Mouse (Mus musculus) brain, embryonic 18.5 days (tissue): Measurements from ENCODE around the gene Sirt6.
A peak's percentile ranks its signal among the peaks of the same experiment; 100 is the strongest.

Experiments used
- DNase-seq: peaks from one replicate; pipeline ENCODE4 v3.0.0-alpha.2; 2012; ENCODE audit warnings: low read depth, low spot score

The Sirt6 gene

GRCm38 (mm10) chr10:81626101-81626993 lies 1.2 kb downstream of the Sirt6 start:
- no peak for DNase-seq

GRCm38 (mm10) chr10:81623441-81623840 lies 4.2 kb downstream of the Sirt6 start:
- DNase-seq, result no peak

GRCm38 (mm10) chr10:81620786-81621185 lies 6.8 kb downstream of the Sirt6 start:
- DNase-seq, result no peak

- no peak for DNase-seq
Measured at GRCm38 (mm10) chr10:81619976-81620375, 7.6 kb downstream of the Sirt6 start.

- DNase-seq, result no peak
Measured at GRCm38 (mm10) chr10:81615486-81615885, 12.1 kb downstream of the Sirt6 start.

GRCm38 (mm10) chr10:81612779-81613178 lies 14.8 kb downstream of the Sirt6 start:
- no peak for DNase-seq

- no peak for DNase-seq
Measured at GRCm38 (mm10) chr10:81608308-81608707, 19.3 kb downstream of the Sirt6 start.

- peak; percentile 95 for DNase-seq
Measured at GRCm38 (mm10) chr10:81605974-81606751, 21.4 kb downstream of the Sirt6 start, which contains the start of gene BC025920. Gene BC025920, plus strand, starts transcription at chr10:81606270.

GRCm38 (mm10) chr10:81605666-81605973 lies 22.0 kb downstream of the Sirt6 start:
- DNase-seq, result no peak

- DNase-seq, result peak; percentile 75
Measured at GRCm38 (mm10) chr10:81604968-81605665, 22.5 kb downstream of the Sirt6 start.

- DNase-seq, result no peak
Measured at GRCm38 (mm10) chr10:81604019-81604967, 23.3 kb downstream of the Sirt6 start.

GRCm38 (mm10) chr10:81602741-81603151 lies 24.9 kb downstream of the Sirt6 start:
- no peak for DNase-seq

- no peak for DNase-seq
Measured at GRCm38 (mm10) chr10:81601396-81601905, 26.1 kb downstream of the Sirt6 start.

- peak; percentile 85 for DNase-seq
Measured at GRCm38 (mm10) chr10:81600738-81601203, 26.8 kb downstream of the Sirt6 start, which contains the start of gene Tle6. Gene Tle6, minus strand, starts transcription at chr10:81601073.

- DNase-seq, result no peak
Measured at GRCm38 (mm10) chr10:81600096-81600495, 27.5 kb downstream of the Sirt6 start.

GRCm38 (mm10) chr10:81599630-81600029 lies 28.0 kb downstream of the Sirt6 start:
- no peak for DNase-seq

GRCm38 (mm10) chr10:81598871-81599270 lies 28.7 kb downstream of the Sirt6 start:
- no peak for DNase-seq

GRCm38 (mm10) chr10:81598342-81598741 lies 29.3 kb downstream of the Sirt6 start:
- DNase-seq, result no peak

GRCm38 (mm10) chr10:81597137-81597950 lies 30.3 kb downstream of the Sirt6 start:
- DNase-seq, result no peak

- DNase-seq, result no peak
Measured at GRCm38 (mm10) chr10:81596611-81597010, 31.0 kb downstream of the Sirt6 start.
